9 mouse cellular contexts compared by ENCODE assay signal in the genomic region with DNA sequence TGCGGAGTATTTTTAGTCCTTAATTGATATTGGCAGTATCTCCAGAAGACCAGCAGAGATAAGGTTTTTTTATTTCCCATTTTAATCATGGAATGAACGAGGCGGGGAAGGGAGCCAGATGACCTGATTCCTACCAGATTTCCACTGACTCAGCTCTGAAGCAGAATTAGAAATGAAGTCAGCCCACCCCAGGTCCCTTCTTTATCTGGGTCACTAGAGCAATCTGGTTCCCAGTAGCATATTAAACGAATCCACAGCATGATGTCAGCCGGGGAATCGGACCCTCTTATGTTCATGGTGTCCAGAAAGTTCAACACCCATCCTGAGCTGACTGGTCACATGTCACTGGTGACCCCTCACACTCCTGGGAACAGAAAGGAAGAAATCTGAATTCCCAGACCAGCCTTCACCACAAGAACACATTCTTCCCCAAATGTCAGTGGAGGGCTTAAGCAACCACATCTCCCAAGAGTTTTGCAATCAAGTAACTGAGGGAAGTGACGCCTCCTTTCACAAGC.
DNase-seq lines count a peak whose midpoint lies in the region; ATAC-seq and TF ChIP-seq lines count a peak whose summit lies in the region.
"Had no signal": no experiment of that assay in that cellular context is flagged by ENCODE, and none has a peak within 500 bp of the region (broad histone marks: within the 10 kb centered on the region; RNA-seq: fewer than 3 reads in every experiment).

No protein-coding gene starts in this region.

- H3K36me3 ChIP-seq in liver, adult 2 months (ENCODE audit: control insufficient read depth, insufficient read depth, low read length), result peaks cover 2% of the 10 kb centered on the region; the same call in 1 of the 2 replicates
- H3K36me3 ChIP-seq in liver, embryonic 11.5 days (ENCODE audit: control insufficient read depth, insufficient read depth, low read length), result no peaks in the 10 kb centered on the region
- peaks cover 28% of the 10 kb centered on the region for H3K36me3 ChIP-seq in heart, postnatal 0 days (replicated peaks; ENCODE audit: control insufficient read depth, insufficient read depth, low read length)
- no peaks in the 10 kb centered on the region for H3K36me3 ChIP-seq in hindbrain, embryonic 13.5 days
- H3K36me3 ChIP-seq in forebrain, embryonic 14.5 days (ENCODE audit: control insufficient read depth, insufficient read depth, low read length), result no peaks in the 10 kb centered on the region
- no peaks in the 10 kb centered on the region for H3K36me3 ChIP-seq in midbrain, embryonic 11.5 days (ENCODE audit: control insufficient read depth, insufficient read depth, low read length)
- H3K36me3 ChIP-seq: hindbrain, embryonic 15.5 days had no signal

- no peaks in the 10 kb centered on the region for H3K79me2 ChIP-seq in liver, adult 2 months (ENCODE audit: control insufficient read depth, insufficient read depth, low read length)

- H3K4me1 ChIP-seq in liver, adult 2 months (ENCODE audit: control insufficient read depth, insufficient read depth, low read length), result peaks cover 4% of the 10 kb centered on the region
- H3K4me1 ChIP-seq in liver, embryonic 11.5 days (replicated peaks; ENCODE audit: control insufficient read depth, insufficient read depth, low read length), result 0 out of 2 replicates have a peak, but pooled peaks cover 2% of the 10 kb centered on the region
- peaks cover 14% of the 10 kb centered on the region for H3K4me1 ChIP-seq in cerebellum, adult 2 months (ENCODE audit: control insufficient read depth, insufficient read depth, low read length)
- H3K4me1 ChIP-seq in heart, postnatal 0 days (ENCODE audit: control insufficient read depth, insufficient read depth), result peaks cover 25% of the 10 kb centered on the region
- H3K4me1 ChIP-seq in hindbrain, embryonic 13.5 days (replicated peaks), result peaks cover 8% of the 10 kb centered on the region; the same call in 1 of the 2 replicates
- no peaks in the 10 kb centered on the region for H3K4me1 ChIP-seq in forebrain, embryonic 14.5 days (ENCODE audit: control insufficient read depth, insufficient read depth, low read length)
- H3K4me1 ChIP-seq in midbrain, embryonic 11.5 days (ENCODE audit: control insufficient read depth, insufficient read depth, low read length), result no peaks in the 10 kb centered on the region
- H3K4me1 ChIP-seq: hindbrain, embryonic 15.5 days had no signal

- no peaks in the 10 kb centered on the region for H3K27me3 ChIP-seq in liver, adult 2 months (ENCODE audit: control insufficient read depth, insufficient read depth, low read length)
- no peaks in the 10 kb centered on the region for H3K27me3 ChIP-seq in liver, embryonic 11.5 days (replicated peaks; ENCODE audit: control insufficient read depth, insufficient read depth, low read length)
- no peaks in the 10 kb centered on the region for H3K27me3 ChIP-seq in cerebellum, adult 2 months (ENCODE audit: control insufficient read depth, insufficient read depth, low read length)
- H3K27me3 ChIP-seq in heart, postnatal 0 days (ENCODE audit: control insufficient read depth, insufficient read depth, low read length), result no peaks in the 10 kb centered on the region
- H3K27me3 ChIP-seq in hindbrain, embryonic 13.5 days, result no peaks in the 10 kb centered on the region
- no peaks in the 10 kb centered on the region for H3K27me3 ChIP-seq in forebrain, embryonic 14.5 days (replicated peaks; ENCODE audit: control insufficient read depth, insufficient read depth, low read length)
- H3K27me3 ChIP-seq in midbrain, embryonic 11.5 days (ENCODE audit: control insufficient read depth, insufficient read depth, low read length), result no peaks in the 10 kb centered on the region
- H3K27me3 ChIP-seq: hindbrain, embryonic 15.5 days had no signal

- no peak overlapping the region for H3K9ac ChIP-seq in liver, adult 2 months (ENCODE audit: low read depth, low read length)
- H3K9ac ChIP-seq in liver, embryonic 11.5 days (ENCODE audit: low read depth, low read length), result no peak overlapping the region
- no peak overlapping the region for H3K9ac ChIP-seq in heart, postnatal 0 days (replicated peaks; ENCODE audit: low read depth, low read length)
- no peak overlapping the region for H3K9ac ChIP-seq in hindbrain, embryonic 13.5 days
- H3K9ac ChIP-seq in forebrain, embryonic 14.5 days (ENCODE audit: low read length), result no peak overlapping the region
- H3K9ac ChIP-seq in midbrain, embryonic 11.5 days (ENCODE audit: low read length), result no peak overlapping the region
- H3K9ac ChIP-seq: hindbrain, embryonic 15.5 days had no signal

- peak; percentile 48; the same call in 1 of the 2 replicates for TF ChIP-seq EP300 in heart, postnatal 0 days (IDR thresholded peaks at IDR 0.05; ENCODE audit: low read depth)

- H3K4me2 ChIP-seq in liver, embryonic 11.5 days, result no peak overlapping the region
- H3K4me2 ChIP-seq in heart, postnatal 0 days (ENCODE audit: low read depth, low read length), result no peak overlapping the region
- H3K4me2 ChIP-seq in hindbrain, embryonic 13.5 days, result no peak overlapping the region
- no peak overlapping the region for H3K4me2 ChIP-seq in forebrain, embryonic 14.5 days (ENCODE audit: low read length)
- H3K4me2 ChIP-seq in midbrain, embryonic 11.5 days, result no peak overlapping the region
- H3K4me2 ChIP-seq: hindbrain, embryonic 15.5 days had no signal

- TF ChIP-seq CTCF in liver, adult 2 months (IDR thresholded peaks at IDR 0.05; ENCODE audit: low read depth, low read length), result no peak
- TF ChIP-seq CTCF in cerebellum, adult 2 months (IDR thresholded peaks at IDR 0.05; ENCODE audit: borderline replicate concordance, insufficient read depth, low read depth, low read length), result no peak
- no peak for TF ChIP-seq CTCF in heart, postnatal 0 days (IDR thresholded peaks at IDR 0.05; ENCODE audit: low read depth)

- 69% methylated on average over 7 of the region's 7 CpGs for WGBS in liver, adult 2 months
- 60% methylated on average over 7 of the region's 7 CpGs for WGBS in liver, embryonic 11.5 days
- 8% methylated on average over 7 of the region's 7 CpGs for WGBS in cerebellum, adult 2 months
- 20% methylated on average over 7 of the region's 7 CpGs for WGBS in heart, postnatal 0 days
- WGBS in hindbrain, embryonic 13.5 days, result 76% methylated on average over 7 of the region's 7 CpGs
- 81% methylated on average over 7 of the region's 7 CpGs for WGBS in forebrain, embryonic 14.5 days
- 84% methylated on average over 7 of the region's 7 CpGs for WGBS in midbrain, embryonic 11.5 days

- no peak overlapping the region for H3K27ac ChIP-seq in liver, adult 2 months (replicated peaks; ENCODE audit: insufficient read depth, low read depth, low read length)
- H3K27ac ChIP-seq in liver, embryonic 11.5 days (ENCODE audit: low read depth, low read length), result no peak overlapping the region
- H3K27ac ChIP-seq in cerebellum, adult 2 months (ENCODE audit: insufficient read depth, low read length), result no peak overlapping the region
- peak overlapping the region; percentile 78 for H3K27ac ChIP-seq in heart, postnatal 0 days (ENCODE audit: low read depth)
- H3K27ac ChIP-seq in hindbrain, embryonic 13.5 days, result no peak overlapping the region
- H3K27ac ChIP-seq in forebrain, embryonic 14.5 days (ENCODE audit: low read depth, low read length), result no peak overlapping the region
- no peak overlapping the region for H3K27ac ChIP-seq in midbrain, embryonic 11.5 days (ENCODE audit: low read depth, low read length)

- DNase-seq in liver, adult 2 months (ENCODE audit: extremely low read depth, low read depth, low spot score), result peak; percentile 44
- no peak for DNase-seq in liver, embryonic 11.5 days (ENCODE audit: low spot score)
- DNase-seq in cerebellum, adult 2 months, result peak; percentile 64 to 84
- DNase-seq in heart, postnatal 0 days (ENCODE audit: low spot score), result peak; percentile 51
- DNase-seq in forebrain, embryonic 14.5 days (ENCODE audit: low spot score), result no peak
- DNase-seq in midbrain, embryonic 11.5 days (ENCODE audit: low spot score, missing footprints), result no peak

- no peak overlapping the region for H3K4me3 ChIP-seq in liver, adult 2 months (ENCODE audit: insufficient read depth, low read depth, low read length)
- no peak overlapping the region for H3K4me3 ChIP-seq in liver, embryonic 11.5 days (ENCODE audit: low read depth, low read length)
- no peak overlapping the region for H3K4me3 ChIP-seq in cerebellum, adult 2 months (replicated peaks; ENCODE audit: insufficient read depth, low read depth, low read length)
- H3K4me3 ChIP-seq in heart, postnatal 0 days (ENCODE audit: low read depth, low read length), result no peak overlapping the region
- no peak overlapping the region for H3K4me3 ChIP-seq in hindbrain, embryonic 13.5 days
- H3K4me3 ChIP-seq in forebrain, embryonic 14.5 days (ENCODE audit: low read depth, low read length), result no peak overlapping the region
- H3K4me3 ChIP-seq in midbrain, embryonic 11.5 days (ENCODE audit: low read depth, low read length), result no peak overlapping the region
- H3K4me3 ChIP-seq: hindbrain, embryonic 15.5 days had no signal

- no peaks in the 10 kb centered on the region for H3K9me3 ChIP-seq in liver, embryonic 11.5 days (ENCODE audit: control insufficient read depth, low read length)
- H3K9me3 ChIP-seq in heart, postnatal 0 days (replicated peaks; ENCODE audit: control insufficient read depth, low read length), result no peaks in the 10 kb centered on the region
- H3K9me3 ChIP-seq in hindbrain, embryonic 13.5 days, result no peaks in the 10 kb centered on the region
- H3K9me3 ChIP-seq in forebrain, embryonic 14.5 days (replicated peaks; ENCODE audit: control insufficient read depth, low read length), result no peaks in the 10 kb centered on the region
- no peaks in the 10 kb centered on the region for H3K9me3 ChIP-seq in midbrain, embryonic 11.5 days (ENCODE audit: control insufficient read depth, low read length)
- H3K9me3 ChIP-seq: hindbrain, embryonic 15.5 days had no signal

- no peak for TF ChIP-seq POLR2A in liver, adult 2 months (IDR thresholded peaks at IDR 0.05; ENCODE audit: extremely low read depth, insufficient read depth, low read length)
- no peak for TF ChIP-seq POLR2A in cerebellum, adult 2 months (IDR thresholded peaks at IDR 0.05; ENCODE audit: borderline replicate concordance, insufficient read depth, low read length)

- ATAC-seq in liver, embryonic 11.5 days (replicated peaks; ENCODE audit: low FRiP score), result no peak
- ATAC-seq in heart, postnatal 0 days (ENCODE audit: insufficient read depth, low read depth), result peak; percentile 42
- peak; percentile 90 for ATAC-seq in megakaryocyte progenitor cell, adult 5-6 weeks (replicated peaks; ENCODE audit: poor library complexity)
- ATAC-seq in hindbrain, embryonic 13.5 days (ENCODE audit: low FRiP score), result no peak
- ATAC-seq in forebrain, embryonic 14.5 days, result no peak
- ATAC-seq in midbrain, embryonic 11.5 days (ENCODE audit: low FRiP score), result no peak

Comparison
In these comparisons a context has a peak if more than half of its experiments do, and no peak if none do; other contexts are left out.
1. DNase-seq: peak in liver, adult 2 months (single experiment), cerebellum, adult 2 months (2 of 2) and heart, postnatal 0 days (single experiment); none in liver, embryonic 11.5 days (single experiment), forebrain, embryonic 14.5 days (single experiment) and midbrain, embryonic 11.5 days (single experiment).
2. ATAC-seq: peak in heart, postnatal 0 days (single experiment) and megakaryocyte progenitor cell, adult 5-6 weeks (single experiment); none in liver, embryonic 11.5 days (single experiment), hindbrain, embryonic 13.5 days (single experiment), forebrain, embryonic 14.5 days (single experiment) and midbrain, embryonic 11.5 days (single experiment).